Mouse (Mus musculus) T-helper 2 cell (primary cell): ENCODE measurements around the gene Sycp1.

Experiments
- in situ Hi-C: fragments of 300-600 bp; cut with MboI, MseI; formaldehyde crosslinking; loops from one replicate; pipeline ENCODE4 v1.15.1; 2025; ENCODE audit warnings: high pct_unique_total_duplicates

Gene Sycp1

DNA sequence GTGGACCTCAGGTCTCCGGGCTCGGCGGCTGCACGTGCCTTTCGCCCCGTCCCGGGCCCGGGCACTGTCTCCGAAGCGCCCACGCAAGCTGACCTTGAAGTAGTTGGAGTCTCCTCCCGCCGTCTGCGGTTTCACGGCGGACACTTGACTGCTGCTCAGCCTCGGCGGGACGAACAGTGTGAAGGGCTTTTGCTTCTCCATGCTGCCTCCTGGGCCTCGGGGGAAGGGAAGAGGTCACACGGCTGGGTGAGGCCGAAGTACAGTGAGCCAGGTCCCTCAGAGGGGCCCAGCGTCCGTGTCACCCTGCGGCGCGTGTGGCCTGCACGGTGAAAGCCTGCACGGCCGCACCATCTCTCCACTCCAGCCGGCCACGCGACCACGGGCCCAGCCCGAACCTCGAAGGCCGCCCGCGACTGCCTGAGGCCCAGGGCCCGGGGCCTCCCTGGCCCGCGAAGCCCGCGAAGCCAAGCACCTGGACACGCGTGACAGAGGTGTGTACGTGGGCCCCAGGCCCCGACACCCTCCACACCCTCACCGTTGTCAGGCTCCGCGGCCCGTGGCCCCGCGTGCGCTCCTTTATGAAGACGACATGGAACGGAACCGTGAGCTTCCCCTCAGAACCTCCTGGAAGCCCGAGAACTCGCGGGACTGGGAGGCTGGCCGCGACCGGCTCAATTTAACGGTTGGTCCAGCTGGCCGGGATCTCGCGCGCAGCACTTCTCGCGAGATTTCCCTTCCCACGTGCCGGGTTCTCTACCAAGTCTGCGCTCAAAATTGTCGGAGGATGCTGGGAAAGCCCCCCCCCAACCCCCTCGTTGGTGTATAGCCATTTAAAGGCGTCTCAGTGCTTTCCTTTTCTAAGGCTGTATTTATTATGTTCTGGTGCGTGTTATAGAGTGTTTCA is at the start of gene Sycp1:
Gene Sycp1 (minus strand): TSS at position 650 of the 904 bp plus-strand sequence.
- in situ Hi-C loops, result no loop called here

GRCm38 (mm10) chr3:102980349-102980736 is 44.4 kb upstream of the Sycp1 start:
- in situ Hi-C loops, result no loop called here

- in situ Hi-C loops, result no loop called here
These were observed 43.8 kb upstream of the Sycp1 start for GRCm38 (mm10) chr3:102979550-102980348.

- in situ Hi-C loops, result no loop called here
These were observed 41.0 kb upstream of the Sycp1 start for GRCm38 (mm10) chr3:102976906-102977305.

DNA sequence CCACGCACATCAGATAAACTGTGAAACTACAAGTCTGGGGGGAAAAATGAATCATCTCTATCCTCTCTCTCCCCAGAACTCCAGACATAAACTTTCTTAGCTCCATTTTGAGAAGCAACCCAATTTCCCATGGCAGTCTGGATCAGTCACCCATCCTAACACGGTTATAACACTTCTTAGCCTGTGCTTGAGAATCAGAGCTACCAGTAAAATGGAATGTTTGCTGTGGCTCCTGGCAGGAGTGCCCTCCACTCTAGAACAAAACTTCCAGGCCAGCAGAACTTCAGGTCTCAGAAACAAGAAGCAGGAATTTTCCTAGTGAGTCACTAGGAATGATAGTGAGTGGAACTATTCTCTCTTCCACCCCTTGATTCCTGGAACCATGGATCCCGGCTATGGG is 34.6 kb upstream of the Sycp1 start:
- in situ Hi-C loops, result no loop called here

GRCm38 (mm10) chr3:102970067-102970466 is 34.2 kb upstream of the Sycp1 start:
- in situ Hi-C loops, result no loop called here

- in situ Hi-C loops, result no loop called here
These were observed 28.1 kb upstream of the Sycp1 start, which contains the start of gene Nr1h5 for GRCm38 (mm10) chr3:102964033-102964432. Gene Nr1h5 (minus strand): TSS chr3:102964133.

GRCm38 (mm10) chr3:102955596-102955995 is 19.7 kb upstream of the Sycp1 start:
- in situ Hi-C loops, result no loop called here

DNA sequence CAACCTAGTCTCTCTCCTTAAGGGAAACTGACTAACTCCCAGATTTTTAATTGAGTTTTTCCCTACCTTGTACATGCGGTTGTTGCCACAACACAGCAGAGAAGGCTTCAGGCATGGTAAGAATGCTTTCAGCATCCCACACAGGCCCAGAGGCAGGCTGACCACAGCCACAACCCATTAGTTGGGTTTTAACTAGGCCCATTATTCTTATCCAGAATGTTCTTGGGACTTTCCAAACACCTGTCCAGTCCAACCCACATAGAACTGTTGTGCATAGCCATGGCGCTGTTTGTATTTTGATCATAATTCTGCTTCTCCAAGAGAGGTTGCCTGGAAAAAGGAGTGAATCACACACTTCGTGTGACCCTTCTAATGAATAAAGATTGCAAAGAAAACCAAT is 19.2 kb upstream of the Sycp1 start:
- in situ Hi-C loops, result no loop called here

GRCm38 (mm10) chr3:102954476-102954875 is 18.6 kb upstream of the Sycp1 start:
- in situ Hi-C loops, result no loop called here

GRCm38 (mm10) chr3:102946861-102947260 is 11.0 kb upstream of the Sycp1 start:
- in situ Hi-C loops, result no loop called here

- in situ Hi-C loops, result no loop called here
These were observed 10.4 kb upstream of the Sycp1 start for GRCm38 (mm10) chr3:102946312-102946711.

DNA sequence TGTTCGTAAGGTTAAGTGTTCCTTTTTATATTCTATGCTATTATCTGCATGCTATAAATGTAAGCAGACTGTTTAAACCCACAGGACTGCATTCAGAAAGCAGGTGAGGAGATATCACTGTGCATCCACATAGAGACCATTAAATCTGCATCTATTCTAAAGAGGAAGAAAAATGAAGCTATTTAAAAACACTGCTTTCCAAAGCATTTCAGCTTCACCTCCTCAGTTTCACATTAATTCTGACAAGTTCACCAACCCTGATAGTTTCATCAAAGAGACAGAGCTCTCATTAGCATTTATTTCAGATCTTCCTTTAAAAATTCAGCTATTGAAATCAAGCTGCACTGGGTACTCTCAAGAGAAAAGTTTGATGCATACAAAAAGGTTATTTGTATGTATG is 2.2 kb upstream of the Sycp1 start:
- in situ Hi-C loops, result no loop called here

DNA sequence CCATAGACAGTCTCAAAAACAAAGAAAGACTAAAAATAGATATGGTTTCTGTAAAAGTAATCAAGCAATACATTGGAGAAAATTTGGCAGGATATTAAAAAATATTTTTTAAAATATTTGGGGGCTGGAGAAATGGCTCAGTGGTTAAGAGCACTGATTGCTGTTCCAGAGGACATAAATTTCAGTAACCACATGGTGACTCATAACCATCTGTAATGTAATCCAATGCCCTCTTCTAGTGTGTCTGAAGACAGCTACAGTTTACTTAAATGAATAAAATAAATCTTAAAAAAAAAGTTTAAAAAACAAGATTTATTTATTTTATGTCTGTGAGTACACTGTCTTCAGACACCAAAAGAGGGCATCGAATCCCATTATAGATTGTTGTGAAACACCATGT is 36.8 kb downstream of the Sycp1 start:
- in situ Hi-C loops, result no loop called here

GRCm38 (mm10) chr3:102880529-102880928 is 55.4 kb downstream of the Sycp1 start:
- in situ Hi-C loops, result no loop called here

DNA sequence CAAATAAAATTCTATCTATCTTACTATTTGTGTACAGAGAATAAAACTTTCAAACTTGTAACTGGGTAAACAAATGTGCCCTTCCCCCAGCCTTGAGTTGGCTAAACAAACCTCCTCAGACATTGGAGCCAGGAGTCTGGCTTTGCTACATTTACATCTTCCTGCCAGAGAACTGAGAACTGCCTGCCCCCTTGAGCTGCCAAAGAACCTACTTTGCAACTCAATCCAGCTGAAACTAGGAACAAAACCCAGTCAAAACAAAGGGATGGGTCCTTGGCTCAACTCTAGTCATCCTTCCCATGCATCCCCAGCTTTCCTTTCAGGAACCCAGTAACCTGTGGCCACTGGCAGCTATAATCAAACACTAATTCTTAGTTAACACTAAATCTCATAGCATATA is 87.2 kb downstream of the Sycp1 start:
- in situ Hi-C loops, result loop anchor here (5.0 kb wide), 1 partner anchor 36 kb away; no protein-coding TSS in a partner anchor

DNA sequence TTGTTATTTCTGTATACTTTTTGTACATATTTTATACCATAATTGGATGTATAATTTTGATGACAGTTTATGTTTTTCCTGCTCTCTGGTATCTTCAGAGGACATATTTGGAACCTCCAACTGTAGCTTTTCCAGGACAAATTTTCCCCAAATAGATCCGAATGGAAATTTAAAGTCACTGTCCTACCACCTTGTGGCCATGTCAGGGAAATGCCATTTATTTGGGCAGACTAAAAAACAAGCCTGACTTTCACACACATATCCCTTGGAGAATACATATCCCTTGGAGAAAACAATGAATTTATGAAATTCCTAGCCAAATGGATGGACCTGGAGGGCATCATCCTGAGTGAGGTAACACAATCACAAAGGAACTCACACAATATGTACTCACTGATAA is 93.5 kb downstream of the Sycp1 start:
- in situ Hi-C loops, result no loop called here

GRCm38 (mm10) chr3:102803937-102804336 is 132.0 kb downstream of the Sycp1 start:
- in situ Hi-C loops, result loop anchor here (5.0 kb wide), 1 partner anchor 102 kb away; no protein-coding TSS in a partner anchor

DNA sequence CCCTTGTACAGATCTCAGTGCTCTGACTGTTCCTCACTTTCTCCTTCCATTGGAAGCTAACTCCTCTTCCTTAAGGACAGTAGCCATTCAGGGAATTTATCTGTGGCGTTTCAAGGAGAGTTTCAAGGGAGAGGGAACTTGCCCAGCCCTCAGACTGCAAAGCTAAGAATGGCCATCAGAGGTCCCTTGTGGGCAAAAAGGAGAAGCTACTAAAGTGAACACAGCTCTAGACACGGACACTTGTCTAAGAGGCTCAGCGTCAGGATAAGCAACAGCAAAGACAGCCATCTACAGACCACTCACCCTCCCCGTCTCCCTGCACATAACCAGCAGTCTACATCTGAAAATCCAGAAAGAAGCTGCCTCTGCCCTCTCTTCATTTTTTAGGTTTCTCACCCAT is 148.5 kb downstream of the Sycp1 start:
- in situ Hi-C loops, result no loop called here

DNA sequence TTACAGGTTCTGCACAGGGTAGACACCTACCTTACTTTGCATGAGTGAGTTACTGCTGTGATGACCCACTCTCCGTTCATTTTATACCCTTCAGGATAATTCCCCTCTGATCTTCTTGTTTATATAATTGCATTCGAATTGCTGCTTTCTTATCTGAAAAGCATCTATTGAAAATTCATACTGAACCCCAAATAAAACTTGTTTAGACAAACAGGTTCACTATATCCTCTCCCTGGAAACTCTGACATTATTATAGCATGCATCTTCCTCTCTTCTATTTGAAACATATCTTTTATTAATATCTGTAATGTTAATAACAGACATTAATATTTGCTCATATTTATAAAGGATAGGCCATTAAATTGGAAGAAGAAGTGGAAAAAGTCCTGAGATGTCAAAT is 153.3 kb downstream of the Sycp1 start, which contains the start of gene Tshb:
Gene Tshb (minus strand): TSS at position 101 of the 400 bp plus-strand sequence.
- in situ Hi-C loops, result no loop called here

DNA sequence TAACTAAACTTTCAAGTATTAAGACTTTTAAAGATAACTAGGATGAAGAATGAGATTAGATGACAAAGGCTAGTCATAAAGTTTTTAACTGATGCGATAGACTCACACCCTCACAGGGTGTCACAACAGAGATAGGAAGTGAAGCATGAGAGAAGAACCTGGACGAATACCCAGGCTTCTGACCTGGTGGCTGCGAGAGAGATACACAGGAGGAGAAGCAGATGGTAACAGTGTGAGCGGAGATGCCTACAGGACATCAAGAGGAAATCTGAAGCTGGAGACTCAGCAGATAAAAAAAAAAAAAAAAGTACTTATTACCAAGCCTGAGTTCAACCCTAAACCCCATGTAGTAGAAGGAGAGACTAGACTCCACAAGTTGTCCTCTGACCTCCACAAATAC is 162.9 kb downstream of the Sycp1 start:
- in situ Hi-C loops, result no loop called here
